Mouse (Mus musculus) layer of hippocampus, postnatal 10 days (tissue): ENCODE data around the gene Hist1h2bl. TPM values are rescaled to one million over a fixed set of nuclear protein-coding genes. Genes with fewer than 3 reads are reported as not detected.
A peak's percentile ranks its signal among the peaks of the same experiment; 100 is the strongest.

Experiments used
- DNase-seq, 2 experiments: peaks; one replicate each; pipeline ENCODE4 v3.0.0; 2021; ENCODE audit warnings: low spot score in 2 of 2
- long read RNA-seq: library from polyadenylated mRNA; stranded (forward); transcript quantifications from one replicate; pipeline ENCODE4 v2.0.0, GENCODE M21; 2023
- total RNA-seq, 2 experiments: library from RNA; stranded (reverse); gene quantifications; 2 replicates each; pipeline ENCODE4 v1.2.3; 2021

The Hist1h2bl gene
- total RNA-seq = 10 to 100 TPM; 55.7 to 83.1 TPM
- long read RNA-seq = 0 reads

GRCm38 (mm10) chr13:21715864-21716539 is at the start of gene Hist1h2bl, which contains the start of gene Hist1h2ai:
TSS of gene Hist1h2bl (minus strand) at chr13:21716143.
TSS of gene Hist1h2ai (plus strand) at chr13:21716422.
- peak; percentile 65 to 78 for DNase-seq

GRCm38 (mm10) chr13:21755707-21756106 is 39.8 kb upstream of the Hist1h2bl start:
- no peak for DNase-seq

- DNase-seq = peak; percentile 31 to 49
These were observed 38.5 kb upstream of the Hist1h2bl start for GRCm38 (mm10) chr13:21754294-21755001.

- peak; percentile 38 to 53 for DNase-seq
These were observed 37.8 kb upstream of the Hist1h2bl start, which contains the start of the genes Hist1h2ak and Hist1h2bn for GRCm38 (mm10) chr13:21753524-21754285. TSS of gene Hist1h2ak (minus strand) at chr13:21753827. TSS of gene Hist1h2bn (plus strand) at chr13:21754123.

GRCm38 (mm10) chr13:21753051-21753523 is 37.1 kb upstream of the Hist1h2bl start:
- DNase-seq = no peak

GRCm38 (mm10) chr13:21752356-21752755 is 36.4 kb upstream of the Hist1h2bl start:
- DNase-seq = no peak

- no peak for DNase-seq
These were observed 35.9 kb upstream of the Hist1h2bl start for GRCm38 (mm10) chr13:21751827-21752226.

- DNase-seq = no peak
These were observed 35.5 kb upstream of the Hist1h2bl start for GRCm38 (mm10) chr13:21751417-21751816.

- DNase-seq = peak; percentile 89 to 93
These were observed 34.4 kb upstream of the Hist1h2bl start, which contains the start of gene Hist1h4k for GRCm38 (mm10) chr13:21750159-21751017. TSS of gene Hist1h4k (minus strand) at chr13:21750505.

- DNase-seq = no peak
These were observed 33.6 kb upstream of the Hist1h2bl start for GRCm38 (mm10) chr13:21749387-21750158.

- DNase-seq = no peak
These were observed 29.1 kb upstream of the Hist1h2bl start for GRCm38 (mm10) chr13:21745006-21745405.

- DNase-seq = peak; percentile 67 to 81
These were observed 19.2 kb upstream of the Hist1h2bl start, which contains the start of gene Hist1h4j for GRCm38 (mm10) chr13:21734906-21735767. TSS of gene Hist1h4j (plus strand) at chr13:21735064.

- peak; percentile 70 to 77 for DNase-seq
These were observed 18.3 kb upstream of the Hist1h2bl start for GRCm38 (mm10) chr13:21734010-21734905.

GRCm38 (mm10) chr13:21733466-21733865 is 17.5 kb upstream of the Hist1h2bl start:
- no peak for DNase-seq

- no peak for DNase-seq
These were observed 13.6 kb upstream of the Hist1h2bl start for GRCm38 (mm10) chr13:21729544-21729943.

GRCm38 (mm10) chr13:21727948-21728572 is 12.1 kb upstream of the Hist1h2bl start:
- DNase-seq = no peak
